In the genomic region with DNA sequence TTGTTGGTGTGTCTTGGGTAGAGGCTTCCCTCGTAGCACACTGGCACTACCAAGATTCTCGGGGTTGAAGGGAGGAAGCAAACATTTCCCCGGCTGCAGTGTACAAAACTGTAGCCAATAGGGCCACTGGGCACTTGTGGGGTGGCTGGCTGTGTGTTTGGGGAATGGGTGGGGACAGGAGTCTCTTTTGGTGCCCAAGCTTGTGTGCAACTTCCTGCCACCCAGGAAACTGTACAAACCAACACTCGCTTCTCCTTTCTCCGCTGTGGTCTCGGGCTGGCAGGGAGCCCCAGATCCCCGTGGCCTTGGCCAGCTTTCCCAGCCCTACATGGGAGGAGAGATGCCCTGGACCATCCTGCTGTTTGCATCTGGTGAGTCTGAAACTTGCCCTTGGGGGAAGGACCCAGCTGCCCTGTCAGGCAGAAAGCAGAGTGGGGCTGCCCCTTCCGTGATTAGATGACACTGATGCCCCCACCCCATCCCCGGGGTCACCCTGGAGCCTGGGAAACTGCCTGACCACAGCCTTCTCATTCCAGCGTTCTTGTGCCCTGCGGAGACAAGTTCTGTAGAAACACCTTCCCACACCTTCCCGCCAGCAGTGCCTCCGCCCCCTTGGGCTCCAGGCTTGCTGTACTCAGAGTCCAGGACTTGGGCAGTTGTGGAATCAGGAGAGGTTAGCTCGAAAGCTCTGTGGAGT, we compare ENCODE assay signal across 8 mouse cellular contexts. TPM values are rescaled to one million over a fixed set of nuclear protein-coding genes. Genes with fewer than 3 reads are reported as not detected.
DNase-seq lines count a peak whose midpoint lies in the region; ATAC-seq and TF ChIP-seq lines count a peak whose summit lies in the region.

A gene (plus strand): TSS at position 240 of the 697 bp plus-strand sequence.

- H3K9ac ChIP-seq in midbrain, embryonic 13.5 days (replicated peaks), result peak within 1 kb of the TSS; percentile 19; the same call in 1 of the 2 replicates
- H3K9ac ChIP-seq in midbrain, postnatal 0 days (replicated peaks; ENCODE audit: low read length, poor library complexity, severe bottlenecking), result no peak within 1 kb of the TSS

- H3K27me3 ChIP-seq in midbrain, embryonic 13.5 days, result no peaks in the 10 kb centered on the region
- H3K27me3 ChIP-seq in midbrain, postnatal 0 days (ENCODE audit: insufficient read depth, low read length), result no peaks in the 10 kb centered on the region
- H3K27me3 ChIP-seq in heart, embryonic 10.5 days (ENCODE audit: insufficient read depth, poor library complexity, severe bottlenecking), result no peaks in the 10 kb centered on the region

- H3K4me3 ChIP-seq in midbrain, embryonic 13.5 days (replicated peaks), result no peak within 1 kb of the TSS
- H3K4me3 ChIP-seq in midbrain, postnatal 0 days (ENCODE audit: low read depth, low read length), result no peak within 1 kb of the TSS
- no peak within 1 kb of the TSS for H3K4me3 ChIP-seq in heart, embryonic 10.5 days

- H3K36me3 ChIP-seq in midbrain, embryonic 13.5 days, result no peaks in the 10 kb centered on the region
- H3K36me3 ChIP-seq in midbrain, postnatal 0 days (ENCODE audit: insufficient read depth, low read length), result no peaks in the 10 kb centered on the region
- H3K36me3 ChIP-seq in heart, embryonic 10.5 days, result no peaks in the 10 kb centered on the region

- no peak for TF ChIP-seq CTCF in midbrain, postnatal 0 days (IDR thresholded peaks at IDR 0.05)

- H3K4me2 ChIP-seq in midbrain, embryonic 13.5 days (replicated peaks), result no peak within 1 kb of the TSS
- H3K4me2 ChIP-seq in midbrain, postnatal 0 days (ENCODE audit: low read depth, low read length, poor library complexity, severe bottlenecking), result no peak within 1 kb of the TSS

- H3K4me1 ChIP-seq in midbrain, embryonic 13.5 days (replicated peaks), result no peaks in the 10 kb centered on the region
- no peaks in the 10 kb centered on the region for H3K4me1 ChIP-seq in midbrain, postnatal 0 days (ENCODE audit: insufficient read depth, low read length)
- H3K4me1 ChIP-seq in heart, embryonic 10.5 days, result peaks cover 8% of the 10 kb centered on the region

- WGBS in midbrain, embryonic 13.5 days, result 70% methylated on average over 14 of the region's 14 CpGs
- WGBS in midbrain, postnatal 0 days, result 71% methylated on average over 14 of the region's 14 CpGs
- WGBS in heart, embryonic 10.5 days, result 61% methylated on average over 14 of the region's 14 CpGs

- intact Hi-C loops in gastrocnemius, postnatal 36 days (cut with DNase I), result no loop called here

- no peak for DNase-seq in midbrain, postnatal 0 days (ENCODE audit: low spot score)
- no peak for DNase-seq in heart, embryonic 10.5 days (ENCODE audit: low spot score)
- peak; percentile 67 for DNase-seq in thymus, postnatal 14 days
- no peak for DNase-seq in urinary bladder, postnatal 36 days (ENCODE audit: low spot score in 2 of 2)
- DNase-seq in gastrocnemius, postnatal 36 days, result no peak
- no peak for DNase-seq in right cerebral cortex, postnatal 25 days

- no peaks in the 10 kb centered on the region for H3K9me3 ChIP-seq in midbrain, embryonic 13.5 days
- no peaks in the 10 kb centered on the region for H3K9me3 ChIP-seq in midbrain, postnatal 0 days (ENCODE audit: low read length)
- H3K9me3 ChIP-seq in heart, embryonic 10.5 days, result no peaks in the 10 kb centered on the region

- no peak within 1 kb of the TSS for H3K27ac ChIP-seq in midbrain, embryonic 13.5 days
- H3K27ac ChIP-seq in midbrain, postnatal 0 days (ENCODE audit: low read depth, low read length), result no peak within 1 kb of the TSS; the same call in 1 of the 2 replicates
- H3K27ac ChIP-seq in heart, embryonic 10.5 days, result peak within 1 kb of the TSS; percentile 29; the same call in 1 of the 2 replicates

- no peak for ATAC-seq in midbrain, embryonic 13.5 days
- ATAC-seq in midbrain, postnatal 0 days (ENCODE audit: low FRiP score), result no peak
- ATAC-seq in megakaryocyte, adult 5-6 weeks (ENCODE audit: poor library complexity, severe bottlenecking), result peak; percentile 91

RNA-seq across cellular contexts. Expression of the gene that starts here (rescaled TPM):
- polyA plus RNA-seq in midbrain, embryonic 13.5 days (2015; fragmentation: Nextera tagmentation; extraction: Ambion mirVana), result 5.1 and 6.3 TPM in 2 replicates
- total RNA-seq in midbrain, postnatal 0 days (2014; rRNA removed), result 1.4 and 1.7 TPM in 2 replicates
- polyA plus RNA-seq in midbrain, postnatal 0 days (2015; fragmentation: Nextera tagmentation; extraction: Ambion mirVana), result 0.68 and 0.98 TPM in 2 replicates
- polyA plus RNA-seq in heart, embryonic 10.5 days (2016; fragmentation: Nextera tagmentation; extraction: Ambion mirVana), result 1.3 and 2.5 TPM in 2 replicates
- 179 and 187 TPM in 2 replicates for total RNA-seq in megakaryocyte, adult 5-6 weeks (2015)
- total RNA-seq in megakaryocyte, adult 5-6 weeks (2017), result 290 and 296 TPM in 2 replicates
- total RNA-seq in gastrocnemius, postnatal 36 days (2021), result under 1 TPM; 0.59 to 0.72 TPM

Comparison
In these comparisons a context has a peak if more than half of its experiments do, and no peak if none do; other contexts are left out.
1. RNA of the gene that starts here (total RNA-seq): 179 to 296 TPM in megakaryocyte, adult 5-6 weeks; 1.4 to 1.7 TPM in midbrain, postnatal 0 days and 0.59 to 0.72 TPM in gastrocnemius, postnatal 36 days; every median in the first group is over 10 times any median in the second.